Mouse (Mus musculus): ENCODE data around the gene Gadd45b. TPM values are rescaled to one million over a fixed set of nuclear protein-coding genes. Genes with fewer than 3 reads are reported as not detected.

The Gadd45b gene
- polyA plus RNA-seq, 1 experiment from 2014 or later = 9.0 TPM

DNA sequence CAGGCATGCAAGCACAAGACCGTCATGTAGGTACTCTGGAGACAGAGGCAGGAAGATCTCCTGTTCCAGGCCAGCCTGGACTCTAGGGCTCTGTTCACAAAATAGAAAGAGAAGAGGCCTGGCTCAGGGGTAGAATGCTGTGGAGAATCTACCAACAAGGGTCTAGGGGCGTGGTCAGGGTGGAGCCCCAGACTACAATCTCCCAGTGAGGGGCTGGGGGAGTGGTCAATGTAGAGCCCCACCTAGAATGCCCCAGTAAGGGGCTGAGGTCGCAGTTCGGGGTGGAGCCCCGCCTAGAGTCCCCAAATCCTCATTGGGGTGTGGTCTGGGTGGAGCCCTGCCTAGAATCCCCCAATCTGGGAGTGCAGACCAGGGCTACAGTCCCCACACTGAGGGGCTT, 20.4 kb downstream of the Gadd45b start:
- H3K36me3 ChIP-seq = no peaks in the 10 kb centered on the region
- ATAC-seq (ENCODE audit: low FRiP score) = no peak
- H3K4me1 ChIP-seq = peaks cover 15% of the 10 kb centered on the region; the same call in 1 of the 2 replicates
- WGBS = 38% methylated on average over 5 of the region's 5 CpGs
- no peaks in the 10 kb centered on the region for H3K27me3 ChIP-seq (replicated peaks)
- H3K27ac ChIP-seq (replicated peaks) = no peak overlapping the region
- no peak overlapping the region for H3K4me3 ChIP-seq (replicated peaks)
- no peaks in the 10 kb centered on the region for H3K9me3 ChIP-seq (replicated peaks)
- H3K9ac ChIP-seq (replicated peaks) = no peak overlapping the region
- no peak overlapping the region for H3K4me2 ChIP-seq

DNA sequence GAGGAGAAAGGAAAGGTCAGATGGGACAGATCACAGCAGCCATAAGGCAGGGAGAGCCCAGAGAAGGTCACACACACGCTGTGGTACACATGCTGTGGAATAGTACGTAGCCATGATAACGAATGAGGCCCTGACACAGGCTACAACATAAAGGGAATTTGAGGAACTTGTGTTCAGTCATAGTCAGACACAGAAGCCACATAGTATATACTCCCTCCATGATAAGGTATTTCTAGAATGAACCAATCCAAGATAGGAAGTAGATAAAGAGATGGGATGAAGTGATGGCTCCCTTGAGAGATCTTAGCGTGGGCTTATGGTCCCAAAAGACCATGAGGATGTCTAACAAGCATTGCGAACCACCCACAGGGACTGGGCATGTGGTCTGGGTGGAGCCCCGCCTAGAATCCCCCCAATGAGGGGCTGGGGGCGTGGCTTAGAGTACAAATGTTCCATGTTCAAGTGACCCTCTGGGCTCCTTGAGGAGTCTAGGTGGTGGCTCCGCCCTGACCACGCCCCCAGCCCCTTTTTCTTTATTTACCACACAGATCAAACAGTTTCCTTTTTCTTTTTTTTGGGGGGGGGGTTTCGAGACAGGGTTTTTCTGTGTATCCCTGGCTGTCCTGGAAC, 22.0 kb downstream of the Gadd45b start:
- ATAC-seq (ENCODE audit: low FRiP score) = no peak
- no peak overlapping the region for H3K4me2 ChIP-seq
- H3K27me3 ChIP-seq (replicated peaks) = no peaks in the 10 kb centered on the region
- no peaks in the 10 kb centered on the region for H3K9me3 ChIP-seq (replicated peaks)
- no peak overlapping the region for H3K27ac ChIP-seq (replicated peaks)
- WGBS = 78% methylated on average over 10 of the region's 10 CpGs
- H3K36me3 ChIP-seq = no peaks in the 10 kb centered on the region
- H3K9ac ChIP-seq (replicated peaks) = no peak overlapping the region
- peaks cover 21% of the 10 kb centered on the region; the same call in 1 of the 2 replicates for H3K4me1 ChIP-seq
- no peak overlapping the region for H3K4me3 ChIP-seq (replicated peaks)

DNA sequence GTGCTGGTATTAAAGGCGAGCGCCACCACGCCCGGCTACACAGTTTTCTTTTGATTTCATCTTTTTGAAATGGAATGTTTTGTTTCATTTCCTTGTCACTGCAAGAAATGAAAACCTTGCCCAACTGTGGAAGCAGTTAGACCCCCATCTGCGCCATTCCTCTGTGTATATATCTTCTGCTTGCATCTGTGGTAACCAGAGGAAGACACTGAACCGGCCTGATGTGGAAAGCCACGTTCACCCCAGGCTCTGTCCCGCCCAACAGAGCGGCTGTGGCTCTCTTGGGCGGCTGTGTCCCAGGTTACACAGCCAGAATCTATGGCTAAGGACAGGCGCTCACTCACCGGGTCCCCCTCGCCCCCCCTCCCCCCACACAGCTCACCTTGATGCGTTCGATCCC, 22.6 kb downstream of the Gadd45b start:
- WGBS = 77% methylated on average over 15 of the region's 15 CpGs
- no peak for ATAC-seq (ENCODE audit: low FRiP score)
- Histone ChIP-seq H3K4me3 (replicated peaks) (no peak overlapping the region), H3K4me1 (peaks cover 21% of the 10 kb centered on the region; the same call in 1 of the 2 replicates), H3K36me3 (no peaks in the 10 kb centered on the region), H3K4me2 (no peak overlapping the region), H3K9ac (replicated peaks) (no peak overlapping the region), H3K9me3 (replicated peaks) (no peaks in the 10 kb centered on the region), H3K27ac (replicated peaks) (no peak overlapping the region), H3K27me3 (replicated peaks) (no peaks in the 10 kb centered on the region)

DNA sequence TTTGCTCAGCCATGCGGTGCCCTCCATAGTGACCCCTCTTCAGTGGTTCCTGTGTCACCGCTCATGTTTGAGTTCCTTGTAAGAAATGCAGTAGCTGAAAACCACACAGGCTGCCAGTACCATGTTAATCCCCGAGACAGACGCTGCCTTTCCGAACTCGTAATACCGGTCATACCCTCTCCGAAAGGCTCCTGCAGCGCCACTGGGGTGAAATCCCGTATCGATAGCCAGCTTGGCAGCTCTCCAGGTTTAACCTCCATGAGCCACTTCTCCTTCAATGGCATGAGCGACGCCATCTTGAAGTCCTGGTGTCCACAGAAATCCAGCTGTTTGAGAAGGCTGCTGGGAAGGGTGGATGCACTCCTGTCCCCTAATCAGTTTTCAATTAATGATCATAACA, 24.5 kb downstream of the Gadd45b start:
- Histone ChIP-seq H3K36me3 (no peaks in the 10 kb centered on the region), H3K9ac (replicated peaks) (no peak overlapping the region), H3K4me1 (peaks cover 17% of the 10 kb centered on the region; the same call in 1 of the 2 replicates), H3K4me3 (replicated peaks) (no peak overlapping the region), H3K4me2 (no peak overlapping the region), H3K27ac (replicated peaks) (no peak overlapping the region), H3K9me3 (replicated peaks) (no peaks in the 10 kb centered on the region), H3K27me3 (replicated peaks) (no peaks in the 10 kb centered on the region)
- no peak for ATAC-seq (ENCODE audit: low FRiP score)
- 75% methylated on average over 13 of the region's 13 CpGs for WGBS

DNA sequence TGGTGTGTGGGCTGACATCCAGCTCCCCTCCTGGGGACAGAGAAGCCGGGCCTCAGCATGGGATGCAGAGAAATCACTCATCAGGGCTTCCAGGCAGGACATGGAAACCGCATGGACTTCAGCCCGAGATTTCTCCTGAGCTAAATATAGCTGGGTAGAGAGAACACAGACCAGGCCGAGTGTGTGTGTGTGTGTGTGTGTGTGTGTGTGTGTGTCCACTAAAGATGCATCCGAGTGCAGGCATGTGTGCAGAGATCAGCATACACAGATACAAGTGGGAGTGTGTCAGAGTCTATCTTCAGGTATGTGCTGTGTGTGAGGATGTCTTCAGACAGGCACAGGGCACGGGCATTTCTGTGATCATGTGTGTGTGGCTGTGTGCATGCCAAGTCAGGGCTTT, 25.0 kb downstream of the Gadd45b start:
- Histone ChIP-seq H3K9me3 (replicated peaks) (no peaks in the 10 kb centered on the region), H3K36me3 (no peaks in the 10 kb centered on the region), H3K27me3 (replicated peaks) (no peaks in the 10 kb centered on the region; the same call in 1 of the 2 replicates), H3K4me3 (replicated peaks) (no peak overlapping the region), H3K27ac (replicated peaks) (no peak overlapping the region), H3K4me2 (no peak overlapping the region), H3K4me1 (peaks cover 17% of the 10 kb centered on the region; the same call in 1 of the 2 replicates), H3K9ac (replicated peaks) (no peak overlapping the region)
- ATAC-seq (ENCODE audit: low FRiP score) = no peak
- 73% methylated on average over 6 of the region's 6 CpGs for WGBS

DNA sequence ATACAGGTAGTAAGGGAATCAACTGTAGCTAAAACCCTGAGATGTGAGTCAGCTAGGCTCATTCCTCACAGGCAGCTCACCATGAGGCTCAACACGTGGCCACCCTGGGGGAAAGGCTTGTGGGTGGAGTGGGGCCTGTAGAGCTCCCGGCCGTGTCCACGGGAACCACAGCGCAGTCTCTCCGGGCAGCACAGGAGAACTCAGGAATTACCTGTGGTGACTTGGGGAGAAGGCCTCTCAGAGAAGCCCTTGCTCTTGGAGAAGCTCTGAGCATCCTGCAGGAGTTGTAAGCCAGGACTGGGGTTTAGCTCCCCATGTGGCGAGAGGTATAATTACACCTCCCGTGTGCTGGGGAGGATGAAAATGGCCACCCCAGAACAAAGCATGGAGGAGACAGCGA, 25.7 kb downstream of the Gadd45b start:
- H3K27ac ChIP-seq (replicated peaks) = no peak overlapping the region
- ATAC-seq (ENCODE audit: low FRiP score) = no peak
- H3K4me3 ChIP-seq (replicated peaks) = no peak overlapping the region
- H3K4me1 ChIP-seq = peaks cover 17% of the 10 kb centered on the region; the same call in 1 of the 2 replicates
- H3K9me3 ChIP-seq (replicated peaks) = no peaks in the 10 kb centered on the region
- WGBS = 30% methylated on average over 9 of the region's 9 CpGs
- no peak overlapping the region for H3K4me2 ChIP-seq
- no peaks in the 10 kb centered on the region for H3K36me3 ChIP-seq
- peaks cover 3% of the 10 kb centered on the region; the same call in 1 of the 2 replicates for H3K27me3 ChIP-seq (replicated peaks)
- H3K9ac ChIP-seq (replicated peaks) = no peak overlapping the region

DNA sequence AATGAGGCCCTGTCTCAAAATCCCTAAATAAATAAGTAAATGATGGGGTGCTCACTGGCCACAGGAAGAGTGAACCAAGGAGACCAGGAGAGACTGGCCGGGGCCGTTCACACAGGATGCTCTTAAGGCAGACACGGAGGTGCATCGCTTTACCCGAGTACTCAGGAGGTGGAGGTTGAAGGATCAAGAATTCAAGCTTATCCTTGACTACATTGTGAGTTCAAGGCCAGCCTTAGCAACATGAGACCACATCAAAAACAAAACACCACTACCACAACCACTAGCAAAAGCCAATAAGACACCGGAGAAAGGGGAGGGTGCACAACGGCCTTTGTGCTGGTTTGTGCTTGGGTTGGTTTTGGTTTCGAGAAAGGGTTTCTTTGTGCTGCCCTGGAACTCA, 26.5 kb downstream of the Gadd45b start:
- H3K36me3 ChIP-seq = no peaks in the 10 kb centered on the region
- 90% methylated on average over 8 of the region's 8 CpGs for WGBS

DNA sequence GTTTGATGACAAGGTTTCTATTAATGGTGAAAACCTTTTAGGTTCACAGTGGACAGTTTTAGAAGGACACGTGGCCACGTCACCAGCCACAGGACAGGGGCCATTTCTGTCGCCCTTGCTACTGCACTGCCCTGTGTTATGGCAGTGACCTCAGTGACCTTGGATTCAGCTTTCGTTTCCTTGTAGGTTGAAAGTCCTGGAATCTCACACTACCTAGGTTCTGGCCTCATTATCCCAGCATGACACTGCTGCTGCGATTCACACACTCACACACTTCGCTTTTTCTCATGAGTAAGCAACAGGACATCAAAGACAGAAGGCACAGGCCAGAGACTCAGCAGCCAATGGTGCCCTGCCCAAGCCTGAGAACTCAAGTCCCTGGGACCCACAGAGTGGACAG, 27.0 kb downstream of the Gadd45b start:
- no peak overlapping the region for H3K9ac ChIP-seq (replicated peaks)
- H3K9me3 ChIP-seq (replicated peaks) = no peaks in the 10 kb centered on the region
- H3K4me1 ChIP-seq = peaks cover 24% of the 10 kb centered on the region; the same call in 1 of the 2 replicates
- H3K27me3 ChIP-seq (replicated peaks) = peaks cover 4% of the 10 kb centered on the region; the same call in 1 of the 2 replicates
- no peak for ATAC-seq (ENCODE audit: low FRiP score)
- no peak overlapping the region for H3K4me3 ChIP-seq (replicated peaks)
- no peak overlapping the region for H3K4me2 ChIP-seq
- no peaks in the 10 kb centered on the region for H3K36me3 ChIP-seq
- no peak overlapping the region for H3K27ac ChIP-seq (replicated peaks)
- 81% methylated on average over 6 of the region's 6 CpGs for WGBS

More for the DNA sequence above, 26.5 kb downstream of the Gadd45b start:
- ATAC-seq (ENCODE audit: low FRiP score) = no peak
- H3K4me2 ChIP-seq = no peak overlapping the region
- H3K27me3 ChIP-seq (replicated peaks) = peaks cover 4% of the 10 kb centered on the region; the same call in 1 of the 2 replicates
- H3K4me3 ChIP-seq (replicated peaks) = no peak overlapping the region
- H3K9me3 ChIP-seq (replicated peaks) = no peaks in the 10 kb centered on the region
- no peak overlapping the region for H3K9ac ChIP-seq (replicated peaks)
- peaks cover 23% of the 10 kb centered on the region; the same call in 1 of the 2 replicates for H3K4me1 ChIP-seq
- no peak overlapping the region for H3K27ac ChIP-seq (replicated peaks)

DNA sequence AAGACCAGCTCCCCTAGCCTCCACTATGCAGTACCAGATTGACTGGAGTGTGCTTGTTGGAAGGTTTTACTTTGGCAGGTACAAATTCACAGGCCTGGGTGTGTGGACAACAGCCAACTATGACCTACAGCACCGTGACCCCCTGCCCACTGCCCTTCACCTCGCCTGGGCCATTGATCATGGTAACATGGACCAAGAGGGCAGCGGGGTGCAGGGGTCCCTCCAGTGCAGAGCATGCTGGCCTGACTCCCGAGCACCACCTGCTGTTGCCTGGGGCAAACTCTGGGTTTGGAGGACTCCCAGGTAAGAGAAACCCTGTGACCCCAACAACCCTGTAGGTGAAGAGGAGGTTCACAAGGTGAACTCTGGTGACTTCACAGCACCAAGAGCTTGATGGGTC, 27.9 kb downstream of the Gadd45b start:
- Histone ChIP-seq H3K4me2 (no peak overlapping the region), H3K4me3 (replicated peaks) (no peak overlapping the region), H3K9ac (replicated peaks) (no peak overlapping the region), H3K4me1 (peaks cover 24% of the 10 kb centered on the region; the same call in 1 of the 2 replicates), H3K27me3 (replicated peaks) (peaks cover 4% of the 10 kb centered on the region; the same call in 1 of the 2 replicates), H3K9me3 (replicated peaks) (no peaks in the 10 kb centered on the region), H3K27ac (replicated peaks) (no peak overlapping the region), H3K36me3 (no peaks in the 10 kb centered on the region)
- ATAC-seq (ENCODE audit: low FRiP score) = no peak
- WGBS = 62% methylated on average over 4 of the region's 4 CpGs

DNA sequence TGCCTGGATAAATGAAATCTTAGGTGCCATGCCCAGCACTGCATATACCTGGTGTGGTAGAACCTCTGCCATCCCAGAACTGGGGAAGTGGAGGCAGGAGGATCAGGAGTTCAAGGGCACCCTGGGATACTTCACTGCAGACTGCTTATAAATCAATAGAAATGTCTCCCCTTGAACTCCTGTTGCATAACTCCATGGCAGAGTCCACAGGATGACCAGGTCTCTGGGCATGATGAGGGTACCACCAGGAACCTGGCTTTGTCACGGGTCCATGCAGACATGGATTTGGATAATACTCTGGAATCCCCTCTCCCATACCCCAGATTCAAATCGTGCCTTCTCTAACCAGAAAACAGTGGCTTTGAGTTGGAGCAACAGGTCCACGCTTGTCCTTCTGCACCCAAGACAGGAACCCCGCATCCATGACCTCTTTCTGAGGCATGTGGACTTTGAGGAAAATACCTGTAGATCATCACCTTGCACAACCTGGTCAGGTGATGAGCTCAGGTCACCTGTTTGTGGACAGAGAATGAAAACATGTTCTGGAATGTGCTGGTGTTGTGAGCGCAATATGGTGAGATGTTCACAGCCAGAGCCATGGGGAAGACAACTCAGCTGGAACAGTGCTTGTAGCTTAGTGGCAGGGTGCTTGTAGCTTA, 29.2 kb downstream of the Gadd45b start:
- Histone ChIP-seq H3K36me3 (no peaks in the 10 kb centered on the region), H3K9ac (replicated peaks) (no peak overlapping the region), H3K4me3 (replicated peaks) (no peak overlapping the region), H3K27ac (replicated peaks) (no peak overlapping the region), H3K9me3 (replicated peaks) (no peaks in the 10 kb centered on the region), H3K4me2 (no peak overlapping the region), H3K4me1 (peaks cover 32% of the 10 kb centered on the region), H3K27me3 (replicated peaks) (peaks cover 4% of the 10 kb centered on the region; the same call in 1 of the 2 replicates)
- WGBS = 90% methylated on average over 5 of the region's 5 CpGs
- no peak for ATAC-seq (ENCODE audit: low FRiP score)

DNA sequence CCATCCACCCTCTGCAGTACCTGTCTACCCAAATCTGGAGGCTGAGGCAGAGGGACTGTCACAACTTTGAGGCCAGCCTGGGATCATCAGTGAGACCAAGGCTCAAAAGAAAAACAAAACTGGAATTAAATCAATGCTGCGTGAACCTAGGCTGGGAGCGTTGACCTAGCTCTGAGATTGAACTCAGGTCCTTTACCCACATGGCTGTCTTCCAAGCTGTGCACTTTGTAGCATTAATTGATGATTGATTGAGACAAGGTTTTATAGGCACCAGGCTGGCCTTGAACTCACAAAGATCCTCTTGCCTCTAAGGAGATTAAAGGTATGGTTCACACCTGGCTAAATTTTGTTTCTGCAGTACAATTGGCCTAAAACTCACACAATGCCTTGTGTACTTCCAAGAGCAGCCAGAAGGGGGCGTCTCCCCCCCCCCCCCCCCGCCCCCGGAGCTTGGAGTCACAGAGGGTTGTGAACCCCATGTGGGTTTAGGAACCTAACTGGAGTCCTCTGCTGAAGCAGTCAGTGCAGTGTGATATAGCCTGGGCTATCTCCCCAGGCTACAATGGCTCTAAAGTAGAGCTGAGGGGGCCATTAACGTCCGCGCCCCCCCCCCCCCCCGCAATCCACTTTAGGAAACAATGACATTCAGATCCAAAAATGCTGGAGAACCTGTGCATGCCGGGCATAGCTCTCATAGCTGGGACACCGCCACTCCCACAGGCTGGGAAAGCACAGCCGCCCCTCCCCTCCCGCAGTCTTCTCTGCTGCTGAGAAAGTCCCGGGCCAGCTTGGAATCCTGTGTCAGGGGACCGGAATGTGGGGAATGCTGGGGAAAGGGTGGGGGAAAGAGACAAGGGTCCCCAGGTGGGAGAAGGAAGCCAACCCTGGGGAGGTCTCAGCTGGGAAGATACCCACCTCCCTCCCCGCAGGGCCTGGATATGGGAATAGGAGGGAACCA, 31.0 kb downstream of the Gadd45b start:
- no peak overlapping the region for H3K4me2 ChIP-seq
- 16% methylated on average over 14 of the region's 16 CpGs for WGBS
- no peak overlapping the region for H3K4me3 ChIP-seq (replicated peaks)
- ATAC-seq (ENCODE audit: low FRiP score) = no peak
- H3K27me3 ChIP-seq (replicated peaks) = peaks cover 4% of the 10 kb centered on the region; the same call in 1 of the 2 replicates
- no peak overlapping the region for H3K9ac ChIP-seq (replicated peaks)
- H3K4me1 ChIP-seq = peaks cover 17% of the 10 kb centered on the region
- no peak overlapping the region for H3K27ac ChIP-seq (replicated peaks)
- no peaks in the 10 kb centered on the region for H3K9me3 ChIP-seq (replicated peaks)
- H3K36me3 ChIP-seq = no peaks in the 10 kb centered on the region

All from neural tube, embryonic 15.5 days (tissue).